Mouse (Mus musculus): ENCODE measurements around the gene Rubcnl.
A peak's percentile ranks its signal among the peaks of the same experiment; 100 is the strongest.

Rubcnl gene

GRCm38 (mm10) chr14:75017877-75018825 lies 2.3 kb downstream of the Rubcnl start:
- DNase-seq (ENCODE audit: low spot score in 2 of 2): no peak

- no peak for DNase-seq (ENCODE audit: low spot score in 2 of 2)
Observed at GRCm38 (mm10) chr14:75018829-75019228, 3.0 kb downstream of the Rubcnl start.

DNA sequence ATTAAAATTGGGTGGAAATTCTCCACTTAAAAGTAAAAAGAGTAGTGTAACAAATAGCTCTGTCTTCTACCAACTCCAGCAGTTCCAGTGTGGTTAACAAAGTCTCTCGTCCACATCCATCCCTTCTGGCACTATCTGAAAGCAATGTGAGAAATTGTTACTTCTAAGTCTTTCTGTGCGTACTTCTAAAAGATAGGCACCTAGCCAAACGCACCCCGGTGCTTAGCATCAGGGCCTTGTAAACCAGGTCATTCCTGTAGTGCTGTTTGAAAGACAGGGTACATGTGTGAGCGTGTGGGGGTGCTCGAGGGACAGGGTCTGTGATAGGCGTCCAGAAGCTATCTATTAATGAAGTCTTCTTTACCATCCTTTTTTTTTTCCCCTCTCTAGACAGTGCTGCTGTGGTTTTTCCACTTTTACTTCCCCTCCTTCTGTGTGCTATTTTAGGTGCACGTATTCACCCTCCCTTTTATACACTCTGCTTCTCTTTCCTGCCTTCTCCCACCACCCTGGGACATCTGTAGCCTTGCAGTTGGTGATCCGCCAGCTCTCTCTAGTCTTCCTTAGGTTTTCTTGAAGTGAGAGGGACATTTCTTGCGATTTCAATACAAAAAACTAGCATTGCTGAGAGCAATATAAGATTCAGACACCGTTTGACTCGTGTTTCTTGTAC lies 4.9 kb downstream of the Rubcnl start:
- DNase-seq (ENCODE audit: low spot score in 2 of 2): no peak

GRCm38 (mm10) chr14:75022522-75022921 lies 6.7 kb downstream of the Rubcnl start:
- DNase-seq (ENCODE audit: low spot score in 2 of 2): no peak

DNA sequence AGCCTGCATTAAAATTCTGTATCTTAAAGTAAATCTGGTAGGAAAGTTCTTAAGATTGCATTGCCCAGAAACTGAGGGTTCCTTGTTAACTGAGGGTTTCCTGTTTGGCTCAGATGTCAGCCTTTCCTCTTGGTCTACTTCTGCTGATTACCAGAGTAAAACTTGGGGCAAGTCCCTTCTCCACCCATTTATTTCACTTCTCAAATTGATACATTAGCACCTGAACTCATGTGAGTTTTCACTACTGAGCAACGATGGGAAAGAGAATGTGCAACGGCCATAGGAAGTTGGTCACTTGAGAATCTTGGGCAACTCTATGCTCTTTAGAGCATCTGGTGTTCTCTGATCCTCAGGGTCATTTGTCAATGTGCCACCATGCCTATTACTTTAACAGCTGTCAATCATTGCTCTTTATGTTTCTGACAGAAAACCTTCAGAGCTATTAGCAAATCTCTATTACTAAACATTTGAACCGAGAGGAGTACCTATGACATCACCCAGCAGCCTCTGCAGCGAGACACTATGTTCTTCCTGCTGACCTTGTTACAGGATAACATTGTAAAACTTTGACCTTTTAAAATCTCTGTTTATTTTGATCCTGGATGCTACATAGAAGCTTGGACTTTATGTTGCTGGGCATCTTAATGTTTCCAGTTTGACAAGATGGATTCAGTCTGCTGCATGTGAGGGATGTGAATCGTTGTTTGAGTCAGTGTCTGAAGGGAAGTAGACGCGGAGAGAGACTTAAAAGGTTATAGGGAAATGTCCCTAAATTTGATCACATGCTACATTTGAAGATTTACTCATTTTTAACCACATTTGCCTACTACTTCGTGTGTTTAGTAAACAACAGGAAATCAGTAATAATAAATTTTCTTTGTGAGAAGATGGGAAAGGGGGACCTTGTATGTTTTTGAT lies 9.2 kb downstream of the Rubcnl start:
- no peak for DNase-seq (ENCODE audit: low spot score in 2 of 2)

GRCm38 (mm10) chr14:75030764-75031163 lies 14.9 kb downstream of the Rubcnl start:
- no peak for DNase-seq (ENCODE audit: low spot score in 2 of 2)

DNA sequence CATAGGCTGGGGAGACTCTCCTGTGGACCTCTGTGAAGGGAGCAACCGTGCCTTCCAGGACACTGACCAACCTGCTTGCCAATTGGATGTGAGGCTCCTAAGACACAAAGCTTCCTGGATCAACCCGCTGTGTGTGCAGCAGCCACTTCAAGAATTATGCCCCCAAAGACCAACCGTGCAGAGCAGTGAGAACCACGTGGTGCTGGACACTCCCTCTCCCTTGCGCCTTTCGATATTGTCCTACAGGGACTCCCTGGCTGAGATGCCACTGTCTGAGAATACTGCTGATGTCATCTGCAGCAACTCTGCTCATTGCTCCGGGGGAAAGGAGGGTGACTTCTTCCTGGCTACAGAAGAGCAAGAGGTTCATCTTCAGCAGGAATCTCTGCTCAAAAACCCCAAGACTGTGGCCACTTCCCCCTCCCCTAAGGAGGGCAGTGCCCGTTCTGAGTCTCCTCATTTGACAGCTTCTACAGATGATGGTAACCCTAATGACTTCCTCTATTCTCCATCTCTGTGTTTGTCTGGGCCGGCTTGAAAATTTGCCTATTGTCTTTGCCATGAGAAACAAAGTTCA lies 16.3 kb downstream of the Rubcnl start:
- DNase-seq (ENCODE audit: low spot score in 2 of 2): no peak

GRCm38 (mm10) chr14:75032742-75033141 lies 16.9 kb downstream of the Rubcnl start:
- DNase-seq (ENCODE audit: low spot score in 2 of 2): no peak

DNA sequence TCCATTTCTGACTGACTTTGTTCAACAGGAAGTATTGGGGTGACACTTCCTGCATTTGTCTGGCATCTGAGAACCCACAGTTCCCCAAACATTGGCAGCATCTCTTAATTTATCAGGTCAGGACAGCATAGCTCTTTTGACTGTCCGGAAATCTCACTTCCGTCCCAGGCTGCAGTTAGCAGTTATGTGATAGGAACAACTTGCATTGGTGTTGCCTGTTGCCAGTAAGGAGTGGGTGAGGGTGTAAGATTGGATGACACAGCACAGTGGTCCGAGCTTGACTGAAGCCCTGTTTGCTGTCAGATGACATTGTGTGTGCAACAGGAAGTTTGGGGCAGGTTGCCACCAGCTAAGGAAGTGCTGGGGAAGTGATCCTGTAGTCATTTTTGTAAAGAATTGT lies 18.4 kb downstream of the Rubcnl start:
- DNase-seq (ENCODE audit: low spot score in 2 of 2): no peak

DNA sequence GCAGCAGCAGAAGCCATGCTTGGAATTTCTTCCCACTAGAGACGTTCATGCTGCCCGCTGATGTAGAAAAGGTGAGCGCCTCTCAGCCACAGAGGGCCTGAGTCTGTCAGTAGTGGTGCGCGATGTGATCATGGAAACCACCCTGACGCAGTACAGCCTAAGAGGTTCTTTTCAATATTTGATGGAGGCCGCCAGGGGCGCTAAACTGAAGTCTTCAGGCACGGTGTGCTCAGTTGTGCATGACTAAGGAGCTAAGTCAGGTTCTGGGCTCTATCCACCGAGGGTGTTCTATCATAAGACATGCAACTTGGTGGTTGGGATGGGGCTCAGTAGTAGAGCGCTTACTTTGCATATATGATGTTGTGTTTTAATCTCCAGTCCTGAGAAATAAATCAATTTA lies 19.6 kb downstream of the Rubcnl start:
- no peak for DNase-seq (ENCODE audit: low spot score in 2 of 2)

DNA sequence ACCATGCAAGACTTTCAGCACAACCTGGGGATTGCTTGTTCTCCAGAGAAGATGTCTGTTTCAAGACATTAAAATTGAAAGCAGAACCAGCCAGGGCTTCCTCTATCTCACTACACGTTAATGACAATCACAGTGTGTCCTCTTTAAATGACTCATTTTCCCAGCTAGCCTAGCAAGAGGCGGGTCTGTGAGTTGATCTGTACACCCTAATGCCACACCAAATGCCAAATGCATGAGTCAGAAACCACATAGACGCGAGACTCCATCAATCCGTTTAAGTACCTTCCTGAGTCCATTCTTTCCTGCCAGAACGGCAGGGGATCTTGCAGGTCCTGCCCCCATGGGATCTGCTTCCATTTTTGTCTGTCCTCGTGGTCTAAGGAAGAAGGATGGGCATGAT lies 29.4 kb downstream of the Rubcnl start:
- peak in 1 of 2 experiments; percentile 12 for DNase-seq (ENCODE audit: low spot score in 2 of 2)

GRCm38 (mm10) chr14:75052451-75052850 lies 36.6 kb downstream of the Rubcnl start:
- no peak for DNase-seq (ENCODE audit: low spot score in 2 of 2)

- DNase-seq (ENCODE audit: low spot score in 2 of 2): no peak
Observed at GRCm38 (mm10) chr14:75054455-75055343, 38.9 kb downstream of the Rubcnl start.

DNA sequence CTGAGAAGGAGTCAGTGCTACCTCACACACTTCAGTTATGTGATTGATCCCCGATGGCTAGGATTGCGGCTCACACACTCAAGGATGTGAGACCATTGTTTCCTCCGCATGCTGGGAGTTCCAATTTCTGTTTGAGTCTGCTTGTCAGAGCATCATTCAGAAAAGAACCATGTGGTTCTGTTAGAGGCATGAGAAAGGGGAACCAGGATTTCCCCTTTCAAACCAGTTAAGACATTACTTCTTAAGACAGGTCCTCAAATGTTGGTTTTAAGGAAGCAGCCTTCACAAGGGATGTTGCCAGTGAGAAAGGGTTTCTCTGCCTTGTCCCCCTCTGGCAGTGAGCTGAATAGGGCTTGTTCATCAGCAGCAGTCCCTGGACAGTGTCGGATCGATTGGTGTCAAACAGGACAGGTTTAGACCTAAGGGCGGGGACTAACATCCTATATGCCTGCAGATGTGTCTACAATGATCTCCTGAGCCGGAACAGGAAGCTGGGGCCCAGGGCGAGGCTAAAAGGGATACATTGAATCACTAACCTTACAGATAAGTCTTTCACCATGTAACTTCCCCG lies 41.1 kb downstream of the Rubcnl start:
- no peak for DNase-seq (ENCODE audit: low spot score in 2 of 2)

- DNase-seq (ENCODE audit: low spot score in 2 of 2): peak in 1 of 2 experiments; percentile 15
Observed at GRCm38 (mm10) chr14:75060562-75060961, 44.7 kb downstream of the Rubcnl start.

- no peak for DNase-seq (ENCODE audit: low spot score in 2 of 2)
Observed at GRCm38 (mm10) chr14:75063936-75064335, 48.1 kb downstream of the Rubcnl start.

- DNase-seq (ENCODE audit: low spot score in 2 of 2): no peak
Observed at GRCm38 (mm10) chr14:75064520-75064919, 48.7 kb downstream of the Rubcnl start.

DNA sequence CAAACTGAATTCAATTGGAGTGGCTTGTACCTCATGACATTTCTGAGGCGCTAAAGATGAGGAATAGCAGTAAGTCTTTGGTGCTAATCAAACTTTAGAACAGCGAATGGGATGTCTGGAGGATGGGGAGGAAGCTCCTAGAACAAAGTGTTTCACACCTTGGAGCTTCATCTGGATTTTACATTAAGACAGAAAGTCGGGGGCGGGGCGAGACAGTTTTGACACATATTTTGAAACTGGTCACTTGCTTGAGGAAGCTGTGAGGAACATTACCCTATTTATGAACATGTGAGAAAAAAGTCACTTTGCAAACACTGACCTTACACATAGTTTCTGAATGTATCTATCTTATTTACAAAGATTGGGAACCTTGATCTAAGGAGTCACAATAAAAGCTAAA lies 49.4 kb downstream of the Rubcnl start:
- no peak for DNase-seq (ENCODE audit: low spot score in 2 of 2)

DNA sequence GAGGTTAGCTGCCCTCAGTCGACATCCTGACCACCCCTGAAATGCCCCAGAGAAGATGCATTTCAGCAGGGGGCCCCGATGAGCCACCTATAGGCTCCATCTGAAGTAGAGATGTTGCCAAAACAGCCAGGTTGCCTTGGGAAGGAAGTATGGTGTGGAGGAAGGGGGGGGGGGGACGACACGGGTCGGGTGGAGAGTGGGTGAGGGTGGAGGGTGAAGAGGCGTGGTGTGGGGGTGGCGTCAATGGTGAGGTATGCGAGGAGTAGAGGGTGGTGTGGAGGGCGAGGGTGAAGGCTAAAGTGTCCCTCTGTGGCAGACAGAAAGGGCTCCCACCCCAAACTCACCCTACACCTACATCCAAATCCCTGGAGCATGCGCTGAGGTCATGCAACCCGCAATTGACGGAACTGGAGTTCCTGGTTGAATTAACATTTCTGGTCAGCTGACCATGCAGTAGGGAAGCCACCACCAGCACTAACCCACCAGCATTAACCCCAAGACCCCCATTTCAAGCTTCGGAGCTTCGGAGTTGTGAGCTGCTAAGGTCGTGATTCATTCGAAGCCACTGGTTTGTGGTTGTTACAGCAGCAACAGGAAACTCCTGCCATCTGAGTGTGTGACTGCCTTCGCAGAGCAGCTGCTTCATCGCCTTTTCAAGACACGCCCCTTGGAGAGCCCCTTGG lies 52.7 kb downstream of the Rubcnl start:
- DNase-seq (ENCODE audit: low spot score in 2 of 2): no peak

All from cerebellum, postnatal 4 days (tissue).